8 mouse cellular contexts compared by ENCODE assay signal in the genomic region with DNA sequence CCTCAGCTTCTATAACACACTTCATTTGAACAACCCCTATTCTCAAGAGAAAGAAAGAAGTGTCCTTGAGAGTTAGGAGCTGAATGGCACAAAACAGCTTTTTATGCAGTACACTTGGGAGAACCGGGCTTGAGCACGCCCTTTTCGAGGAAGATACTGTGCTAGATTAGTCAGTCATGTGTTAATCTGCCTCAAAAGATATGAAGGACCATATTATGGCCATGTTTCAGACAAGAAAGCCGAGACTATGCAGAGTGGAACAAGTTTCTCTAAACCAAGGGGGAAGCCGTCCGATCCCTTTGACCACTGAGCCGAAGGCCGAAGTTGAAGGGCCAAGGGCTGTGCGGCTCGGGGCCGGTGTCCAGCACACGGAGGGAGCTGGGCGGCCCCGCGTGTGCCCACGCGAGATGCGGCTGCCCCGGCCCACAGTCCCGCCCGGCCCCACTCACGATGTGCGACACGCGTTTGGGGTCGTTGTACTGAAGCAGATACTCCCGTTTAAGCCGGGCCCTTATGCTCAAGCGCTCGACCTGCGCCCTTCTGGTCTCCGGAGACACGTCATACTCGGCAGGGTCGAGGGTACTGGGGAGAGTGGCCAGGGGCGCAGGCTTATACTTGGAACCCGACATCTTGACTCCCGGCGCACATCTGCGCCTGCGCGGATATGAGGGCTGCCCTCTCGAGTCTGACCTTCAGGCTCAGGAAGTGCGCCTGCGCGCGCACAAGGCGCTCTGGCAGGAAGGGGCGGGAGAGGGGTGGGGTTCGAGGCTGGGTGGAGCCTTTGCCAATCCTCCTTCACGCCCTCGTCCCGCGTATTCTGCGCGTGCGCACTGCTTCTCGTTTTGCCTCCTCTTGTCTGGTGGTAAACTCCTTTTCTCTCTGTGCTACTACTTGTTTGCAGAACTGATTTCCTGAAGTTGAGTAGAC. TPM values are rescaled to one million over a fixed set of nuclear protein-coding genes. Genes with fewer than 3 reads are reported as not detected.
DNase-seq lines count a peak whose midpoint lies in the region; ATAC-seq and TF ChIP-seq lines count a peak whose summit lies in the region.

A gene (minus strand): TSS at position 723 of the 927 bp plus-strand sequence.

- peak; percentile 95 for ATAC-seq in forebrain, embryonic 15.5 days (replicated peaks)
- peak; percentile 97 for ATAC-seq in neutrophil, adult 5-6 weeks (ENCODE audit: extremely low read depth, insufficient number of reproducible peaks, low FRiP score, poor library complexity, severe bottlenecking)

- peak within 1 kb of the TSS; percentile 66 for H3K4me2 ChIP-seq in forebrain, embryonic 15.5 days (replicated peaks)

- no peak for TF ChIP-seq CTCF in lung, adult 2 months (IDR thresholded peaks at IDR 0.05; ENCODE audit: insufficient read depth, low read length)

- in situ Hi-C loops in ES-E14 (cut with MboI; ENCODE audit: low sequenced_read_pairs in 2 of 2, unreplicated experiment in 2 of 2), result no loop called here

- H3K9me3 ChIP-seq in ES-E14 (ENCODE audit: control insufficient read depth, insufficient read depth, low read depth, low read length), result no peaks in the 10 kb centered on the region
- no peaks in the 10 kb centered on the region for H3K9me3 ChIP-seq in forebrain, embryonic 15.5 days

- H3K27me3 ChIP-seq in forebrain, embryonic 15.5 days, result no peaks in the 10 kb centered on the region

- peak; percentile 97 for DNase-seq in ES-E14 (ENCODE audit: low read depth, low spot score)
- peak; percentile 98 for DNase-seq in cerebellum, adult 11-12 months
- DNase-seq in heart, postnatal 25 days (ENCODE audit: low spot score), result peak; percentile 90
- peak; percentile 92 to 96 for DNase-seq in layer of hippocampus, adult 18-20 months (ENCODE audit: low spot score in 2 of 2)
- DNase-seq in lung, adult 2 months, result peak; percentile 88
- DNase-seq in thymus, adult 18-20 months, result peak; percentile 96

- H3K4me3 ChIP-seq in ES-E14 (ENCODE audit: insufficient read depth in 1 of 2, low read depth in 1 of 2, low read length in 2 of 2, poor library complexity in 1 of 2, severe bottlenecking in 1 of 2), result peak within 1 kb of the TSS; percentile 97 to 98
- peak within 1 kb of the TSS; percentile 90 for H3K4me3 ChIP-seq in forebrain, embryonic 15.5 days
- H3K4me3 ChIP-seq in lung, adult 2 months (replicated peaks; ENCODE audit: extremely low read depth, low read depth, low read length), result peak within 1 kb of the TSS; percentile 98

- H3K4me1 ChIP-seq in ES-E14 (ENCODE audit: control insufficient read depth in 2 of 2, insufficient read depth in 2 of 2, low read length in 2 of 2, poor library complexity in 1 of 2), result peaks cover 14% of the 10 kb centered on the region in 2 experiments
- H3K4me1 ChIP-seq in forebrain, embryonic 15.5 days, result peaks cover 18% of the 10 kb centered on the region
- H3K4me1 ChIP-seq in lung, adult 2 months (ENCODE audit: control insufficient read depth, insufficient read depth, low read length), result peaks cover 8% of the 10 kb centered on the region

- H3K36me3 ChIP-seq in ES-E14 (ENCODE audit: control insufficient read depth, insufficient read depth, low read length, poor library complexity, severe bottlenecking), result no peaks in the 10 kb centered on the region
- no peaks in the 10 kb centered on the region for H3K36me3 ChIP-seq in forebrain, embryonic 15.5 days

- peak within 1 kb of the TSS; percentile 61 for H3K27ac ChIP-seq in ES-E14 (ENCODE audit: insufficient read depth, low read depth, low read length, poor library complexity, severe bottlenecking)
- peak within 1 kb of the TSS; percentile 80 for H3K27ac ChIP-seq in forebrain, embryonic 15.5 days (replicated peaks)

- peak; percentile 43; the same call in 1 of the 2 replicates for TF ChIP-seq POLR2A in lung, adult 2 months (IDR thresholded peaks at IDR 0.05; ENCODE audit: borderline replicate concordance, extremely low read depth, low read depth, low read length)

- peak within 1 kb of the TSS; percentile 96 for H3K9ac ChIP-seq in ES-E14 (ENCODE audit: insufficient read depth, low read depth, low read length, poor library complexity, severe bottlenecking)
- H3K9ac ChIP-seq in forebrain, embryonic 15.5 days (replicated peaks), result peak within 1 kb of the TSS; percentile 89

- intact Hi-C loops in heart, postnatal 25 days (cut with DNase I), result loop anchor here (2.0 to 5.0 kb wide), 2 partner anchors 29 to 112 kb away; no protein-coding TSS in a partner anchor

- under 1% methylated on average over 58 of the region's 58 CpGs for WGBS in forebrain, embryonic 15.5 days
- under 1% methylated on average over 51 of the region's 58 CpGs for whole genome bisulfite sequencing in lung, adult 2 months

TF ChIP-seq in ES-E14, 5 proteins besides CTCF, POLR2A, EP300 and RAD21:
- TF ChIP-seq CHD2 (IDR thresholded peaks at IDR 0.05; ENCODE audit: low read depth, low read length) (no peak), HCFC1 (IDR thresholded peaks at IDR 0.05; ENCODE audit: borderline replicate concordance, insufficient read depth, low read length) (peak; percentile 50; the same call in 1 of the 2 replicates)

RNA-seq across cellular contexts. Expression of the gene that starts here (rescaled TPM):
- total RNA-seq in ES-E14 (2012; rRNA removed), result 45.0 and 47.3 TPM in 2 replicates
- polyA plus RNA-seq in forebrain, embryonic 15.5 days (2015; fragmentation: Nextera tagmentation; extraction: Ambion mirVana), result 56.0 and 59.9 TPM in 2 replicates
- total RNA-seq in heart, postnatal 25 days (2021), result 100 to 1,000 TPM; 168 to 170 TPM
- total RNA-seq in layer of hippocampus, adult 18-20 months (2021), result 10 to 100 TPM; 83.3 to 85.1 TPM
- 48.9 and 56.6 TPM in 2 replicates for polyA plus RNA-seq in lung, adult 2 months (2012; rRNA removed)
- 15.2 and 20.8 TPM in 2 replicates for total RNA-seq in neutrophil, adult 5-6 weeks (2017)

Comparison
In these comparisons a context has a peak if more than half of its experiments do, and no peak if none do; other contexts are left out.
1. Peak in every context shown above with its lines: DNase-seq, ATAC-seq, H3K4me3 ChIP-seq and H3K27ac ChIP-seq.